Mouse (Mus musculus) G1E (cell line): ENCODE measurements around the gene Rps2. TPM values are rescaled to one million over a fixed set of nuclear protein-coding genes. Genes with fewer than 3 reads are reported as not detected.

Experiments used
- ATAC-seq: 2 replicates; pipeline ENCODE4 v1.8.0; 2016; ENCODE audit warnings: mild to moderate bottlenecking; ENCODE audit not compliant: insufficient number of reproducible peaks, poor library complexity, low FRiP score, severe bottlenecking; ENCODE audit errors: extremely low read depth
- DNase-seq: peaks from one replicate; pipeline ENCODE4 v3.0.0; 2012; ENCODE audit warnings: low spot score
- H3K27me3 ChIP-seq: 2 replicates; pipeline ENCODE4 v1.6.1; 2012; ENCODE audit warnings: mild to moderate bottlenecking, low read length, inconsistent platforms; ENCODE audit not compliant: insufficient read depth
- H3K36me3 ChIP-seq: replicated peaks from 2 replicates; pipeline ENCODE3; 2012; ENCODE audit warnings: mild to moderate bottlenecking, inconsistent platforms
- H3K4me1 ChIP-seq: 2 replicates; pipeline ENCODE4 v1.6.1; 2012; ENCODE audit warnings: low read depth, low read length, inconsistent platforms, mixed read lengths; ENCODE audit not compliant: insufficient read depth
- H3K4me3 ChIP-seq: 2 replicates; pipeline ENCODE4 v1.5.1; 2012; ENCODE audit warnings: low read depth, mild to moderate bottlenecking, inconsistent platforms, low read length, moderate library complexity, mixed read lengths
- H3K9me3 ChIP-seq: replicated peaks from 2 replicates; pipeline ENCODE4 v1.6.1; 2012; ENCODE audit warnings: inconsistent platforms
- CTCF ChIP-seq: IDR thresholded peaks from 2 replicates; pipeline ENCODE4 v1.5.1; 2012; ENCODE audit warnings: low read depth, low read length, inconsistent platforms, mixed read lengths
- GATA1 ChIP-seq: IDR thresholded peaks from 2 replicates; pipeline ENCODE4 v1.6.1; 2012; ENCODE audit warnings: borderline replicate concordance, low read length, inconsistent platforms, mixed read lengths
- GATA2 ChIP-seq: IDR thresholded peaks from 2 replicates; pipeline ENCODE4 v1.6.1; 2012; ENCODE audit warnings: low read depth, low read length, inconsistent platforms, borderline replicate concordance
- POLR2AphosphoS5 ChIP-seq: IDR thresholded peaks from 2 replicates; pipeline ENCODE4 v1.6.1; 2012; ENCODE audit warnings: low read depth, low read length, inconsistent platforms; ENCODE audit not compliant: insufficient replicate concordance
- TAL1 ChIP-seq: conservative IDR thresholded peaks from 2 replicates; pipeline ENCODE4 v1.6.1; 2012; ENCODE audit warnings: low read depth, low read length, inconsistent platforms, mixed read lengths
- polyA plus RNA-seq: library from polyadenylated mRNA; stranded (reverse); fragments of >175 nt; gene quantifications from 2 replicates; pipeline ENCODE4 v1.2.3, GENCODE M21; 2012
- total RNA-seq, 2 experiments: library from RNA; stranded (forward) in 1 of 2; stranded (reverse) in 1 of 2; fragments of 200-1000 nt in 1 of 2; fragments of >200 nt in 1 of 2; fragmentation: Nextera tagmentation in 1 of 2; gene quantifications; 2 replicates each; pipeline ENCODE4 v1.2.3; 2014 to 2017

The Rps2 gene
- total and polyA plus RNA-seq, 3 experiments = 950 to 3,970 (median 3,723) TPM

- Histone ChIP-seq H3K36me3 (peaks cover under 1% of the 10 kb centered on the region), H3K27me3 (peaks cover 24% of the 10 kb centered on the region), H3K9me3 (no peaks in the 10 kb centered on the region), H3K4me1 (peaks cover 17% of the 10 kb centered on the region), H3K4me3 (no peak overlapping the region)
- no peak for TF ChIP-seq TAL1
- TF ChIP-seq CTCF = no peak
- no peak for TF ChIP-seq GATA2
- TF ChIP-seq GATA1 = no peak
- TF ChIP-seq POLR2AphosphoS5 = no peak
- DNase-seq (no peak), ATAC-seq (no peak)
Observed at GRCm38 (mm10) chr17:24728184-24728583, 10.3 kb downstream of the Rps2 start.

GRCm38 (mm10) chr17:24729067-24729466, 11.2 kb downstream of the Rps2 start:
- no peaks in the 10 kb centered on the region for H3K9me3 ChIP-seq
- peaks cover 13% of the 10 kb centered on the region for H3K4me1 ChIP-seq
- H3K27me3 ChIP-seq = peaks cover 27% of the 10 kb centered on the region
- H3K4me3 ChIP-seq = no peak overlapping the region
- H3K36me3 ChIP-seq = peaks cover 9% of the 10 kb centered on the region
- no peak for DNase-seq
- no peak for ATAC-seq
- TF ChIP-seq POLR2AphosphoS5 (no peak), GATA2 (no peak), TAL1 (no peak), CTCF (no peak), GATA1 (no peak)

- Histone ChIP-seq H3K36me3 (peaks cover 12% of the 10 kb centered on the region), H3K27me3 (peaks cover 27% of the 10 kb centered on the region), H3K4me3 (no peak overlapping the region), H3K9me3 (no peaks in the 10 kb centered on the region), H3K4me1 (peaks cover 18% of the 10 kb centered on the region)
- TF ChIP-seq TAL1 = no peak
- no peak for TF ChIP-seq GATA2
- TF ChIP-seq GATA1 = no peak
- TF ChIP-seq CTCF = no peak
- DNase-seq (no peak), ATAC-seq (no peak)
Observed at GRCm38 (mm10) chr17:24730787-24731186, 12.9 kb downstream of the Rps2 start.

GRCm38 (mm10) chr17:24732233-24732935, 14.5 kb downstream of the Rps2 start:
- ATAC-seq (no peak), DNase-seq (no peak)
- no peaks in the 10 kb centered on the region for H3K9me3 ChIP-seq
- TF ChIP-seq TAL1 = no peak
- no peak for TF ChIP-seq CTCF
- no peak for TF ChIP-seq GATA2
- TF ChIP-seq GATA1 = no peak
- no peak for TF ChIP-seq POLR2AphosphoS5
- H3K36me3 ChIP-seq = peaks cover 12% of the 10 kb centered on the region
- H3K4me1 ChIP-seq = peaks cover 24% of the 10 kb centered on the region
- no peak overlapping the region for H3K4me3 ChIP-seq
- peaks cover 25% of the 10 kb centered on the region for H3K27me3 ChIP-seq

GRCm38 (mm10) chr17:24733434-24734050, 15.6 kb downstream of the Rps2 start:
- ATAC-seq = no peak
- Histone ChIP-seq H3K27me3 (peaks cover 13% of the 10 kb centered on the region), H3K4me1 (peaks cover 32% of the 10 kb centered on the region), H3K36me3 (peaks cover 15% of the 10 kb centered on the region), H3K4me3 (no peak overlapping the region), H3K9me3 (no peaks in the 10 kb centered on the region)
- TF ChIP-seq CTCF (no peak), GATA2 (no peak), POLR2AphosphoS5 (no peak), TAL1 (no peak), GATA1 (no peak)
- no peak for DNase-seq

- H3K4me3 ChIP-seq = no peak overlapping the region
- ATAC-seq (no peak), DNase-seq (no peak)
- peaks cover 20% of the 10 kb centered on the region for H3K36me3 ChIP-seq
- H3K4me1 ChIP-seq = peaks cover 35% of the 10 kb centered on the region
- no peaks in the 10 kb centered on the region for H3K9me3 ChIP-seq
- peaks cover 12% of the 10 kb centered on the region; the same call in 1 of the 2 replicates for H3K27me3 ChIP-seq
- TF ChIP-seq TAL1 (no peak), GATA1 (no peak), GATA2 (no peak), CTCF (no peak), POLR2AphosphoS5 (no peak)
Observed at GRCm38 (mm10) chr17:24734513-24734912, 16.6 kb downstream of the Rps2 start.
